Mouse (Mus musculus) midbrain, embryonic 13.5 days (tissue): Measurements from ENCODE around the gene Anxa11. TPM values are rescaled to one million over a fixed set of nuclear protein-coding genes. Genes with fewer than 3 reads are reported as not detected.

Experiments used
- ATAC-seq: fragments of 200-750 bp; cut with Nextera tagmentation; 2 replicates; pipeline ENCODE4 v1.8.0; 2017; ENCODE audit warnings: mild to moderate bottlenecking, moderate TSS enrichment, moderate library complexity
- H3K27ac ChIP-seq: fragments of 300-500 bp; sonication (generic); 2 replicates; pipeline ENCODE4 v1.5.1; 2015; ENCODE audit warnings: inconsistent platforms, mild to moderate bottlenecking, moderate library complexity
- H3K27me3 ChIP-seq: fragments of 300-500 bp; sonication (generic); 2 replicates; pipeline ENCODE4 v1.6.1; 2015; ENCODE audit warnings: mild to moderate bottlenecking, inconsistent platforms
- H3K36me3 ChIP-seq: fragments of 300-500 bp; sonication (generic); 2 replicates; pipeline ENCODE4 v1.6.1; 2015; ENCODE audit warnings: mild to moderate bottlenecking, inconsistent platforms
- H3K4me1 ChIP-seq: fragments of 300-500 bp; sonication (generic); replicated peaks from 2 replicates; pipeline ENCODE4 v1.6.1; 2015; ENCODE audit warnings: inconsistent platforms
- H3K4me2 ChIP-seq: fragments of 300-500 bp; sonication (generic); replicated peaks from 2 replicates; pipeline ENCODE4 v1.6.1; 2015; ENCODE audit warnings: moderate library complexity, mild to moderate bottlenecking, inconsistent platforms
- H3K4me3 ChIP-seq: fragments of 300-500 bp; sonication (generic); replicated peaks from 2 replicates; pipeline ENCODE4 v1.5.1; 2015; ENCODE audit warnings: mild to moderate bottlenecking, inconsistent platforms
- H3K9ac ChIP-seq: fragments of 300-500 bp; sonication (generic); replicated peaks from 2 replicates; pipeline ENCODE4 v1.6.1; 2015; ENCODE audit warnings: mild to moderate bottlenecking, inconsistent platforms
- H3K9me3 ChIP-seq: fragments of 300-500 bp; sonication (generic); 2 replicates; pipeline ENCODE4 v1.6.1; 2016; ENCODE audit warnings: mild to moderate bottlenecking, inconsistent platforms
- WGBS: fragments of 180-500 bp; shearing (Covaris S2); methylation state at CpG from one replicate; pipeline ENCODE4 v1.1.7; 2015; 5-methylcytosine and 5-hydroxymethylcytosine counted together
- polyA plus RNA-seq: library from polyadenylated mRNA; unstranded; fragments of >200 nt; fragmentation: Nextera tagmentation; extraction: Ambion mirVana; gene quantifications from 2 replicates; pipeline ENCODE4 v1.2.1, GENCODE M21; 2015

Gene Anxa11
- polyA plus RNA-seq, 1 experiment from 2014 or later, result 1.9 TPM

DNA sequence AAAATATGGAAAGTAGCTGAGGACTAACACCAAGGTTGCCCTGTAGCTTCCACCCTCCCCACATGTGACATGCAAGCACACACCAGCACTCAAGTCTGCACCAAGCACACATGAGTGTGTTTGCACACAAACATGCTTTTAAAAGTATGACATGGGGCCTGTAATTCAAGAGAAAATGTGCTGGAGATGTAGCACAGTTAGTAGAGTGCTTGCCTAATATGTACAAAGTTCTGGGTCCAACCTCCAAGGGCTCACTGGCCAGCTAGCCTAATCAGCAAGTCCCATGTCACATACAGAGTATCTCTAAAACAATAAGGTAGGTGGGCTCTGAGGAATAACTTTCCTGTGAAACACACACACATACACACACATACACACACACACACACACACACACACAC lies 27.8 kb upstream of the Anxa11 start:
- no peak overlapping the region for H3K9ac ChIP-seq
- no peak overlapping the region for H3K4me2 ChIP-seq
- no peaks in the 10 kb centered on the region for H3K36me3 ChIP-seq
- H3K9me3 ChIP-seq, result no peaks in the 10 kb centered on the region
- H3K27ac ChIP-seq, result no peak overlapping the region
- no peak for ATAC-seq
- H3K27me3 ChIP-seq, result no peaks in the 10 kb centered on the region
- H3K4me1 ChIP-seq, result 0 out of 2 replicates have a peak, but pooled peaks cover 2% of the 10 kb centered on the region
- H3K4me3 ChIP-seq, result no peak overlapping the region

DNA sequence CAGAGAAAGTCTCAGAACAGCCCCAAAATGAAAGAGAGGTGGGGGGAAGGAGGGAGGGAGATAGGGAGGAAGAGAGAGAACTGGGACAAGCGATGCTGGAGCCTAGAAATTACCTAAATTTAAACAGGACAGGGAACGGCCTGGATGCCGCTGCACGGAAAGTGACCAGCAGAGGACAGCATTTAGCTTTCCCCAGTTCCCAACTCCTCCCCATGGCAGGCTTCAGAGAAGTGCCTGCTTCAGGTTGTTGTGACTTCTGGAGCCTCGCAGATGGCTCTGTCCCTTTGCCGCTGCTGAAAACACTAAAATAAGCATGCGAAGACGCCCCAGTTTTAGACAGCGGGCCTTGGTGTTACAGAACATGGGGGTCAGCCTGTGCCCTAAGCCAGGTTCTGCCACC lies 25.5 kb upstream of the Anxa11 start:
- no peak overlapping the region for H3K9ac ChIP-seq
- no peaks in the 10 kb centered on the region for H3K36me3 ChIP-seq
- 0 out of 2 replicates have a peak, but pooled peaks cover 2% of the 10 kb centered on the region for H3K4me1 ChIP-seq
- H3K9me3 ChIP-seq, result no peaks in the 10 kb centered on the region
- H3K4me2 ChIP-seq, result no peak overlapping the region
- no peaks in the 10 kb centered on the region for H3K27me3 ChIP-seq
- no peak overlapping the region for H3K4me3 ChIP-seq
- H3K27ac ChIP-seq, result no peak overlapping the region
- peak; percentile 53; the same call in 1 of the 2 replicates for ATAC-seq
- WGBS, result 14% methylated on average over 9 of the region's 9 CpGs

DNA sequence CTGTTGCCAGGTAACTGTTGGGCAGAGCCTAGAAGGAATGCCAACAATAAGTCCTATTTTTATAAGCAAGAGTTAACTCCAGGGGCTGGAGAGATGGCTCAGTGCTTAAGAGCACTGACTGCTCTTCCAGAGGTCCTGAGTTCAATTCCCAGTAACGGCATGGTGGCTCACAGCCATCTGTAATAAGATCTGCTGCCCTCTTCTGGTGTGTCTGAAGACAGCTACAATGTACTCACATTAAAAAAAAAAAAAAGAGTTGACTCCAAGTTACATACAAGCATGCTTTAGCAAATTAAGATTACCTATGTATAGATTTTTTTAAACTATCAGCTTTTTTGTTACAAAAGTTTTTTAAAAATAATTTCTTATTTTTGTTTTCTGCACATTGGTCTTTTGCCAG lies 19.4 kb upstream of the Anxa11 start:
- Histone ChIP-seq H3K36me3 (no peaks in the 10 kb centered on the region), H3K4me1 (no peaks in the 10 kb centered on the region), H3K4me3 (no peak overlapping the region), H3K4me2 (no peak overlapping the region), H3K9ac (no peak overlapping the region), H3K9me3 (no peaks in the 10 kb centered on the region), H3K27me3 (no peaks in the 10 kb centered on the region), H3K27ac (no peak overlapping the region)
- 87% methylated on average over 1 of the region's 1 CpGs for WGBS
- ATAC-seq, result no peak

DNA sequence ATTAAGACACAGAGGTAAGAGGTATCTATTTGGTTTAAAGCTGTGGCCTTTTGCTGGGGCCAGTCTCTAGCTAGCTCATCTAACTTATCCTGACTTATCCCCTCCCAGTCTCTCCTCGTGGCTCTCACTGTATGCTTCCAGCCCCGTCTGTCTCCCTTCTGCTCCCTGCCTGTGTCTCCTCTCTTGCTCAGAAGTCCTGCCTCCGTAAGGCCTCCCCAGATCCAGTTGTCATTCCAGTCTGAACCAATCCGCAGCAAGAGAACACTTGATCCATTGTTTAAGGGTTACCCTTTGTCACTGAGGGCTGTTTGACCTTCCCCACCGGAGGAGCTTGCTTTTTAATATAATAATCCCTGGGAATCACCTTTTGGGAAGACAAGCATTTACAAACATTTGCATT lies 17.0 kb upstream of the Anxa11 start:
- H3K4me1 ChIP-seq, result no peaks in the 10 kb centered on the region

DNA sequence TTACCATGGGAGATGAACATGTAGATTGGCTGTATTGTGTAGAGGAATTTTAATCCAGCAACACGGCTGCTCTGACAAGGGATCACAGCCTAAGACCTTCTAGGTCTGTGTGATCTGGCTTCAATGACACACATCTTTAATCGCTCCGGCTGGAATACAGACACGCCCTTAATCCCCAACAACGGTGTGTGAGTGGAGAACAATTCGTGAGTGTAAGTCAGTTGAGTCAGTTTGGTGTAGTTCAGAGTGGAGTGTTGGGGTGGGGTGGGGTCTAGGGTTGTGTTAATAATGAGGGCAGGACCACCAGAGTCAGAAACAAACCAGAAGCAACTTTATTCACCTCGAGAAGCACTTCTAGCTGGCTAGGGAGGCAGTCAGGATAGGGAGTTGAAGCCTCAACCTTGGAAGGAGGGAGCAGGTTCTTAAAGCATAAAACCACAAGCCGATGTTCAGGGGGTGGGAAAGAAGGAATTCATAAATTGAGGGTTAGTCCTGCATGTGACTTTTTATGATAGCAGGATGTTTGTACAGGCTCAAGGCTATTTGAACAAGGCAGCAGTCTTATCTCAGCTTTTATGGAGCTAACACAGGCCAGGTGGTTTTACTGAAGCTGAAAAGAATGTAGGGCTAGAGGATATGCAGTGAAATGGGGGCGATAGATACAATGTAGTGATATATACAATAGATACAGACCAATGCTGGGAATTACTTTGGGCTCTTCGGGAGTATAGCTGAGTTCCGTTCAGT lies 15.9 kb upstream of the Anxa11 start:
- no peaks in the 10 kb centered on the region for H3K9me3 ChIP-seq
- no peak for ATAC-seq
- H3K4me3 ChIP-seq, result no peak overlapping the region
- H3K9ac ChIP-seq, result no peak overlapping the region
- 78% methylated on average over 11 of the region's 11 CpGs for WGBS
- no peaks in the 10 kb centered on the region for H3K4me1 ChIP-seq
- H3K36me3 ChIP-seq, result no peaks in the 10 kb centered on the region
- no peak overlapping the region for H3K27ac ChIP-seq
- H3K4me2 ChIP-seq, result no peak overlapping the region
- 0 out of 2 replicates have a peak, but pooled peaks cover 2% of the 10 kb centered on the region for H3K27me3 ChIP-seq

More for the DNA sequence above, 17.0 kb upstream of the Anxa11 start:
- no peaks in the 10 kb centered on the region for H3K27me3 ChIP-seq
- H3K9me3 ChIP-seq, result no peaks in the 10 kb centered on the region
- 19% methylated on average over 5 of the region's 5 CpGs for WGBS
- no peak overlapping the region for H3K9ac ChIP-seq
- ATAC-seq, result no peak
- H3K4me2 ChIP-seq, result no peak overlapping the region
- no peaks in the 10 kb centered on the region for H3K36me3 ChIP-seq
- no peak overlapping the region for H3K4me3 ChIP-seq
- H3K27ac ChIP-seq, result no peak overlapping the region

DNA sequence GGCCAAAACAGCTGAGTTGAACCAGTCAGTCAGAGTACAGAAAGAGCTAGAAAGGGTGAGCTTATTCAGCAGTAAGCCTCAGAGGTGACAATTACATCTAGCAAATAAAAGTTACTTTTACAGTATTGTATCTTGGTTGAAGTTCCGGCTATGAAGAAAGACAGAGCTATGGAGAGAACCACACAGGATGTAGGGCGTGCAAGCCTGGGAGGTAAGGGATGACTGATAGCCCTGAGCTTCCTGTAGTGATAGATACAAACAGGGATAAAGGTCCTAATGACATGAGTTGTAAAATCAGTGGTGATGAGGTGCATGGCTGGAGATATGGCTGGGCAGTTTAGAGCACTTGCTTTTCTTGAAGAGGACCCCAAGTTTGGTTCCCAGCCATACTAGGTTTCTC lies 15.1 kb upstream of the Anxa11 start:
- 0 out of 2 replicates have a peak, but pooled peaks cover 2% of the 10 kb centered on the region for H3K27me3 ChIP-seq
- no peaks in the 10 kb centered on the region for H3K9me3 ChIP-seq
- no peaks in the 10 kb centered on the region for H3K4me1 ChIP-seq
- H3K9ac ChIP-seq, result no peak overlapping the region
- no peak overlapping the region for H3K4me3 ChIP-seq
- H3K27ac ChIP-seq, result no peak overlapping the region
- H3K36me3 ChIP-seq, result no peaks in the 10 kb centered on the region
- no peak for ATAC-seq
- H3K4me2 ChIP-seq, result no peak overlapping the region
- 96% methylated on average over 2 of the region's 2 CpGs for WGBS

DNA sequence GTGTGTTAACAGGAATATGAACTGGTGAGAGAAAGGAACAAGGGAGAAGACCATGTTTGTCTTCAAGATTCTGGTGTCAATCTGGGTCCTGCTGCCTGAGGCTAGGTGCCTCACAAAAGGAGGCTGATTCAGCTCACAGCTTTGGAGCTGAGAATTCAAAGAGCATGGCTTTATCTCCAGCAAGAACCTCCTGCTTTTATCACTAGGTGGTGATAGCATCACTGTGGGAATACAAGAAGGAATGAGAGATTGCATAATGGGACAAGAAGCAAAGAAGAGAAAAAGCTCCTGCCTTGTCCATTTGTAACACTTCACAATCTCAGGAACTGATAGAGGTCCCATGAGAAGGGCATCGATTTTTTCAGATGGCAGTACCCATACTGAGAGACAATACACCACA lies 10.6 kb upstream of the Anxa11 start:
- Histone ChIP-seq H3K36me3 (no peaks in the 10 kb centered on the region), H3K4me1 (0 out of 2 replicates have a peak, but pooled peaks cover 4% of the 10 kb centered on the region)
- WGBS, result 83% methylated on average over 1 of the region's 1 CpGs

DNA sequence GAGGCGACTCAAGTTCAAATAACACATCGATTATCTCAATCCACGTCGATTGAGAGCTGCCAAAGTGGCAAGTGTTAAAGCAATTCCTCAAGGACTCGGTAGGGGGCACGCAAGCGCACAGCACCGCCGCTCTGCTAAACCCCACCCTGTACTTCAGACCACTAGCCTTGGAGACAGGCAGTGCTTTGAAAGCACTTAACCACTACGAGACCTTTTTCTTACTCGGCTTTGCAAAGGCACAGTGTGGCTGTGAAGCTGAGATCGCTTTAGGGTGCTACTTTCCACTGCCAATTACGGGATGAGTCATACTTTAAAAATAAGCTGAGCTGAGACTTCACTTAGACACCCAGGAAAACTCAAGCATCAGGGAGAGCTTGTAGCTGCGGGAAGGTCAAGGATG lies 9.7 kb upstream of the Anxa11 start:
- peak; percentile 63; the same call in 1 of the 2 replicates for ATAC-seq

More for the DNA sequence above, 10.6 kb upstream of the Anxa11 start:
- Histone ChIP-seq H3K27me3 (0 out of 2 replicates have a peak, but pooled peaks cover 2% of the 10 kb centered on the region), H3K27ac (no peak overlapping the region), H3K9ac (no peak overlapping the region), H3K4me2 (no peak overlapping the region), H3K4me3 (no peak overlapping the region), H3K9me3 (no peaks in the 10 kb centered on the region)
- no peak for ATAC-seq

DNA sequence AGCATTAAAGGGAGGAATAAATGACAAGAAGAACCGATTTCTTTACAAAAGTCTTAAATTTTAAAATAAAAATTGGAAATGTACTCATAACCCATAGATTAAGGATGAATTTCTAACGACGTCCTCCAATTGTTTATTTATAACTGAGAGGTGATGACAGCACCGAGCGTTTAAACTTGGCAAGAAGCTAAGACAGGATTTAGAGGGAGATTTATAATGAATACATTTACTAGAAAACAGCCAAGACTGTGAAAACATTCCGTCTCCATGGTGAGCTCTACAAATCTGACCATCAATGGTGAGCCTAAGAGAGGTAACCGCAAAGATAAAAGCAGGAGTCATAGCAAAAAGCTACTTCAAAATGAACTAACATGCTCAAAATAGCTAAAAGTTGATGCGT lies 3.5 kb upstream of the Anxa11 start:
- ATAC-seq, result no peak
- H3K4me2 ChIP-seq, result no peak overlapping the region
- peaks cover 30% of the 10 kb centered on the region for H3K27me3 ChIP-seq
- peaks cover 15% of the 10 kb centered on the region for H3K4me1 ChIP-seq
- H3K27ac ChIP-seq, result no peak overlapping the region
- H3K9ac ChIP-seq, result no peak overlapping the region
- H3K36me3 ChIP-seq, result no peaks in the 10 kb centered on the region
- H3K4me3 ChIP-seq, result no peak overlapping the region
- no peaks in the 10 kb centered on the region for H3K9me3 ChIP-seq
- 42% methylated on average over 8 of the region's 8 CpGs for WGBS

More for the DNA sequence above, 9.7 kb upstream of the Anxa11 start:
- no peak overlapping the region for H3K4me3 ChIP-seq
- no peak overlapping the region for H3K9ac ChIP-seq
- no peak overlapping the region for H3K4me2 ChIP-seq
- H3K4me1 ChIP-seq, result 0 out of 2 replicates have a peak, but pooled peaks cover 4% of the 10 kb centered on the region
- WGBS, result 12% methylated on average over 14 of the region's 14 CpGs
- no peaks in the 10 kb centered on the region for H3K9me3 ChIP-seq
- no peak overlapping the region for H3K27ac ChIP-seq
- H3K27me3 ChIP-seq, result 0 out of 2 replicates have a peak, but pooled peaks cover 2% of the 10 kb centered on the region
- H3K36me3 ChIP-seq, result no peaks in the 10 kb centered on the region

DNA sequence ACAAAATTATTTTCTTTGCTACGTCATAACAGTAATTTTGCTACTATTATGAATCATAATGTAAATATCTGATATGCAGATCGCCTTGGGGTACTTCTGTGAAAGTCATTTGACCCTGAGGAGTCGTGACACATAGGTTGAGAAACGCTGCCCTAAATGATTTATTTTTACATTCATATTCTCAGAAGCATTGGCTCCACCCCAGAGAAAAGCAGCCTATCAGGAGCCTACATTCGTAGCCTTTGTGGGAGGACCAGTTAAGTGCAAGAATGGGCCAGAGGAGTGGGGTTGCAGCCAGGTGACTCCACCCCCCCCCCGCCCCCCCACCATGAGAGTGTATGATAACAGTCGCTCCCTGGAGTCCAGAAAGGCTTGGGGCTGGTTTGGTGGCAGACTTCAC lies 2.2 kb upstream of the Anxa11 start:
- no peaks in the 10 kb centered on the region for H3K36me3 ChIP-seq
- H3K9ac ChIP-seq, result no peak overlapping the region
- no peak overlapping the region for H3K27ac ChIP-seq
- no peaks in the 10 kb centered on the region for H3K9me3 ChIP-seq
- H3K4me3 ChIP-seq, result no peak overlapping the region
- no peak for ATAC-seq
- no peak overlapping the region for H3K4me2 ChIP-seq
- H3K27me3 ChIP-seq, result peaks cover 42% of the 10 kb centered on the region
- WGBS, result 73% methylated on average over 7 of the region's 7 CpGs
- H3K4me1 ChIP-seq, result peaks cover 15% of the 10 kb centered on the region

DNA sequence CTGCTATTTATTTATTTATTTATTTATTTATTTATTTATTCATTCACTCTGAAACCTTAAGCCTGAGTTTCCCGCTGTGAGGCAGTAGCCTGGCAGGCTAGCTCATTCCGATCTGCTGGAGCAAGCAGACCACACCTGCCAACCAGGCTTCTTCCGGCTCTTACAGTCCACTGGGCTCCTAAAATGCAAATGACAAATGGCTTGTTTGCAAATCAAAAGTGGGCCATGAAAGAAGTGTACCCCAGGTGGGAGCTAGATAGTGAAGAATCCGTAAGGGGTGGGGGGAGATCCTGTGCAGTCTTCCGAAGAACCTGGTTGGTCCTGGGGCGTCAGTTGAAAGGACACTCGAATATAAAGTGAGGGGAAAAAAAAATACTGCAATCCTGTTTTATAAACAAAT lies 995 bp upstream of the Anxa11 start:
- WGBS, result 11% methylated on average over 7 of the region's 7 CpGs
- Histone ChIP-seq H3K27me3 (peaks cover 51% of the 10 kb centered on the region), H3K9ac (no peak overlapping the region), H3K4me1 (peaks cover 15% of the 10 kb centered on the region), H3K27ac (no peak overlapping the region), H3K4me2 (no peak overlapping the region), H3K4me3 (no peak overlapping the region), H3K36me3 (no peaks in the 10 kb centered on the region), H3K9me3 (no peaks in the 10 kb centered on the region)
- ATAC-seq, result no peak

DNA sequence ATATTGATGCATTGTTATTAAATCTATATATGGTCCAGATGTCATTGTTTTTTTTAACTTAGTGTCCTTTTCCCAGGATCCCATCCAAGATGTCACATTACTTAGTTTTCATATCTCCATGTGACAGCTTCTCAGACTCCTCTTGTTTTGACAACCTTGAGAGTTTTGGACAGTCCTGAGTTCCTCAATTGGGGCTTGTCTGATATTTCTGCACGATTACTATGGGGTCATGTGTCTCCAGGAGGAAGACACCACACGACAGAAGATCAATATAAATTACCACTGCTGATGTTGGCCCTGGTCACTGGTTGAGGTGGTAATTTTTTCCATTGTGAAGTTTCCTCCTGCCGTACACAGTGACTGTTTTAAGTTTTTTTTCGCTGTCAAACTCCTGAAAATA lies 377 bp upstream of the Anxa11 start:
- no peak for ATAC-seq
- Histone ChIP-seq H3K4me3 (peak overlapping the region; percentile 50), H3K4me2 (peak overlapping the region; percentile 87), H3K36me3 (no peaks in the 10 kb centered on the region), H3K9ac (no peak overlapping the region), H3K4me1 (peaks cover 15% of the 10 kb centered on the region), H3K27ac (no peak overlapping the region), H3K9me3 (no peaks in the 10 kb centered on the region), H3K27me3 (peaks cover 51% of the 10 kb centered on the region)
- 5% methylated on average over 4 of the region's 4 CpGs for whole genome bisulfite sequencing

DNA sequence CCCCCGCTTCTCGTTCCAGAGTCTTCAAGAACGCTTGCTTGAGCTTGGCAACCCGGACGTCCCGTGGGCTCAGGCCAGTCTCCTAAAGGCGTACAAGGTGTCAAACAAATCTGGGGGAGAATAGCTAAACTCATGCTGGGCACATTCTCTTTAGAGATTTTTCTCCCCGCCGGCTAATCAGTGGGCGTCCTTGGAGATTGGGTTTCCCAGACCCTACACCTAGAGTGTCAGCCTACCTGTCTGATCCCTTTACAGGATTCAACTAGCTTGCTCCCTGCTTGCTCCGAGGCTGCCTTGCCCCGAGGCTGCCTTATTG lies 690 bp downstream of the Anxa11 start:
- Histone ChIP-seq H3K4me2 (peak overlapping the region; percentile 87), H3K9ac (peak overlapping the region; percentile 30; the same call in 1 of the 2 replicates), H3K4me1 (peaks cover 15% of the 10 kb centered on the region), H3K4me3 (peak overlapping the region; percentile 50), H3K9me3 (no peaks in the 10 kb centered on the region), H3K36me3 (no peaks in the 10 kb centered on the region), H3K27ac (no peak overlapping the region), H3K27me3 (peaks cover 55% of the 10 kb centered on the region)
- WGBS, result 2% methylated on average over 12 of the region's 12 CpGs
- ATAC-seq, result no peak
